Mouse (Mus musculus): ENCODE results near the gene Adamts20.

The Adamts20 gene

GRCm38 (mm10) chr15:94252962-94253712 lies 212.1 kb downstream of the Adamts20 start:
- no peak for DNase-seq (ENCODE audit: low spot score)

- DNase-seq (ENCODE audit: low spot score): no peak
Measured at GRCm38 (mm10) chr15:94249766-94250165, 215.5 kb downstream of the Adamts20 start.

DNA sequence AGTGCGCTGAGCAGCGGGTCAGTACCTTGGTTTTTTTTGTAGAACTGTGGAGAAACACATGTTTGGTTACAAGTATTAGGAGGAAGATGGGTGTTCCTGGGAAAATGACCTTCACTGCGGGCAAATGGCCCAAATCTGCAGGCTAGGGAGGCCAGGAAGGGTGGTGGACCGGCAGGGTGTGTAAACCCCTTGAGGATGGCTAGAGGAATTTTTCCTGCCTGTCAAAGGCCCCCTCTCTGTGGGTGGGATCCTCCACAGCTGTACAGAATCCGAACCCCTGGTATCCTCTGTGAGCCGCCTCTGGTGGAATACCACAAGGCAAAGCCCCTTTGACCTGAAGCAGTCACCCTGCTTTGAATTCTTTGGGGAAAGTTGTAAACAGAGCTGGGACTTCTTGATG lies 216.8 kb downstream of the Adamts20 start:
- DNase-seq (ENCODE audit: low spot score): peak; percentile 14

- no peak for DNase-seq (ENCODE audit: low spot score)
Measured at GRCm38 (mm10) chr15:94246669-94247068, 218.5 kb downstream of the Adamts20 start.

DNA sequence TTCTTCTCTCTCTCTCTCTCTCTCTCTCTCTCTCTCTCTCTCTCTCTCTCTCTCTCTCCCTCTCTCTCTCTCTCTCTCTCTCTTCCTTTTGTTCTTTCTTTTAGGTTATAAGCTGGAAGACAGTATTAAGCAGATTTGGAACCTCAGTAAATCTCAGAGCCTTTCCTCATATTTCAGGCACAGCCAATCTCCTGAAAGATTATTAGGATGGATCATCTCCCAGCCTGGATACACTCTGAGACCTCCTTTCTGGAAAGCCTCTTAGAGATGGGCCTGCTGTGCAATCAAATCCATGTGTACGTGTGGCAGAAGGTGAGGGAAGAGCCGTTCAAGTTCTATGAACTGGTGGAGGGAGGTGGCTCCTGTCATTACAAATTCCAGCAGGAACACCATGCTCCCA lies 220.9 kb downstream of the Adamts20 start:
- DNase-seq (ENCODE audit: low spot score): no peak

- DNase-seq (ENCODE audit: low spot score): no peak
Measured at GRCm38 (mm10) chr15:94242133-94242532, 223.1 kb downstream of the Adamts20 start.

- DNase-seq (ENCODE audit: low spot score): no peak
Measured at GRCm38 (mm10) chr15:94239637-94240036, 225.6 kb downstream of the Adamts20 start.

- DNase-seq (ENCODE audit: low spot score): no peak
Measured at GRCm38 (mm10) chr15:94239127-94239526, 226.1 kb downstream of the Adamts20 start.

GRCm38 (mm10) chr15:94238058-94238876 lies 227.0 kb downstream of the Adamts20 start:
- DNase-seq (ENCODE audit: low spot score): no peak

GRCm38 (mm10) chr15:94236726-94237125 lies 228.5 kb downstream of the Adamts20 start:
- DNase-seq (ENCODE audit: low spot score): no peak

DNA sequence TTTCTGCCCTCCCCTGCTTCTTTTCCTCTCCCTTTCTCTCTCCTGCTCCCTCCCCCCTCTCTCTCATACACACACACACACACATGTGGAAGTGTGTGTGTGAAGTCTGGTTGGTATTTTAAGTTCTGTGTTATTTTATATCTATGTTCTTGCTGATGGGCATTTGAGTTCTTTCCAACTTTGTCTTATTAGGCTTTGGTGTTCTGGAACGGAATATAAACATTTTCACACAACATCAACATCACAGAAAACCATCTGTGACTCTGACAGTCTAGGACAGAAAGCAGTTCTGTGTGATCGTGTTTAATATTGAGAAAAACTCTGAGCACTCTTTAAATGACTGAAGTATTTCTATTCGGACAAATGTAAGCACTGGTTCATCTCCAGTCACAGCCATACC lies 229.1 kb downstream of the Adamts20 start:
- DNase-seq (ENCODE audit: low spot score): no peak

DNA sequence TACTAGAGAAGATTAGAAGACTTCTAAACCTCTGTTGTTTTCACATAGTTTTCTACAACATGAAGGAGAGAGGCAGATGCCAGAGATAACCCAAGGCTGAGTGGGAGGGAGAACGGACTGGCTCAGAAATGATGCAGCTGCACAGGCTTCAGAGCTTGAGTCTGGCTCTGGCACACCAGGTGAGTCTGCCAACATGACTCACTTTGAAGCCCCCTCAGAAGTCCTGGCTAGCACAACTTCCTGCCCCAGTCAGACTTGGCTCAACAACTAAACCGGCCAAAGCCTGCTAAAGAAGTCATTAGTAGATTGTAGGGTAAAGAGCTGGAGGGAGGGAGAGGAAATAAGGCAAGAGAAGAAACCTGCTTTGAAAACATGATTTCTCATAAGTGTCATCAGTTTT lies 230.0 kb downstream of the Adamts20 start:
- DNase-seq (ENCODE audit: low spot score): no peak

DNA sequence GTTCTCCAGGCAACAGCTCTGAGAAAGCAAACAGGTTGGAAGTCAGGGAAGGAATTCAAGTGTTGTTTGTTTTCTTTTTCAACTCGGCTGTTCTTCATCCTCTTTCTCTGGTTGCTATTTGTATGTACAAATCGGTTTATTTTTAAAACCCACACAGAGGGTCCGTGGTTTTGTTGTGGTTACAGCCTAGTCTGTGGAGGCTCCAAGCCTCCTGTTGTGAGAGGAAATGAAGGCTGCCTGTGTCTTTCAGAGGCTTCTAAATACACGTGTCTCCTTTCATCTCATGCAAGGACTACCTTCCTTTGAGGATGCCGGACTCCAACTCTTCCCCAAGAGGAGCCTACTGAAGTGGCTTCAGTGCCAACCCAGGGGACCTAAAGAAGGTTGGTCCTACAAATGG lies 234.0 kb downstream of the Adamts20 start:
- no peak for DNase-seq (ENCODE audit: low spot score)

- DNase-seq (ENCODE audit: low spot score): no peak
Measured at GRCm38 (mm10) chr15:94227388-94227787, 237.8 kb downstream of the Adamts20 start.

DNA sequence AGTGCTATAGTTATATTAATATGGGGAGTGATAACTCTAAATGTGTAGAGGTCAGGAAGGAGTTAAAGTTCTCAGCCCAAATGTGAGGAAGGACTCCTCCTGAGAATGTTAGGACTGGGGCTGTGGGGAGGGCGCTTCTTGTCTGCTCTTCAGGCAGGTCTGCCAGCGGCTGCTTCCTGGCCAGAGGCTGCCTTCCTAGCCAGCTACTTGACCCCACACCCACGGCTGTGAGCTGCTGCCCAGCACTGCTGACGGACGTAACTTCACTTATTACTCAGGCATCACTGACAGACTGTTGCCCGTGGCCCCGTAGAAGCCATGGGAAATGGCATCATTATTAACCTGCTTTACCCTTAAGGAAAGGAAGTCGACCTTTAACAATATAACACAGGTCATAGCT lies 242.1 kb downstream of the Adamts20 start:
- DNase-seq (ENCODE audit: low spot score): no peak

- DNase-seq (ENCODE audit: low spot score): no peak
Measured at GRCm38 (mm10) chr15:94220686-94221085, 244.5 kb downstream of the Adamts20 start.

All from ovary, postnatal 36 days (tissue).